In the genomic region with DNA sequence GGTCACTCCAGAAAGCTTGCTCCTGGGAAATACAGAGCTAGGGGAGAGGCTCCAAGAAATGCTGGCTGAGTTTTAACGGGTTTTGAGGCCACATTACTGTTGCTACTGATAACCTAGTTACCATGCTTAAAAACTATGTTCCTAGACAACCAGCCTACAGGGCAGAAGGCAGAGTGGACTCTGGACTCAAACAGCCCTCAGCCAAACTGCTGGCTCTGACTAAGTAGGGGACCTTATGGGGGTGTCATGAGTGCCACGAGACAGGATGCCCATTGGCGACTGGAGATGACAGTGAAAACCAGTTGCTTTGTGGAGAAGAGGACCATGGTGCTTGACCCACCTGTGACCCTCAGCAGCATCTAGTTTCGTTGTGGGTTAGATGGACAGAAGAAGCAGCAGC, we compare ENCODE assay signal across 26 mouse cellular contexts.
DNase-seq lines count a peak whose midpoint lies in the region; ATAC-seq and TF ChIP-seq lines count a peak whose summit lies in the region.
"Had no signal": no experiment of that assay in that cellular context is flagged by ENCODE, and none has a peak within 500 bp of the region (broad histone marks: within the 10 kb centered on the region; RNA-seq: fewer than 3 reads in every experiment).

No protein-coding gene starts in this region.

- H3K4me1 ChIP-seq in kidney, embryonic 15.5 days: no peaks in the 10 kb centered on the region
- H3K4me1 ChIP-seq in liver, postnatal 0 days (ENCODE audit: insufficient read depth): no peaks in the 10 kb centered on the region
- H3K4me1 ChIP-seq in liver, embryonic 11.5 days (replicated peaks; ENCODE audit: control insufficient read depth, insufficient read depth, low read length): no peaks in the 10 kb centered on the region
- no peaks in the 10 kb centered on the region for H3K4me1 ChIP-seq in heart, embryonic 11.5 days (ENCODE audit: control insufficient read depth, insufficient read depth, low read length)
- H3K4me1 ChIP-seq: embryonic facial prominence, embryonic 13.5 days; forebrain, embryonic 15.5 days; heart, embryonic 12.5 days; hindbrain, embryonic 13.5 days; stomach, embryonic 15.5 days had no signal

- H3K9me3 ChIP-seq in kidney, embryonic 15.5 days (replicated peaks): no peaks in the 10 kb centered on the region
- H3K9me3 ChIP-seq in liver, postnatal 0 days (ENCODE audit: low read length): no peaks in the 10 kb centered on the region
- no peaks in the 10 kb centered on the region for H3K9me3 ChIP-seq in liver, embryonic 11.5 days (ENCODE audit: control insufficient read depth, low read length)
- H3K9me3 ChIP-seq in heart, embryonic 11.5 days (replicated peaks; ENCODE audit: control insufficient read depth, low read length): no peaks in the 10 kb centered on the region
- H3K9me3 ChIP-seq: embryonic facial prominence, embryonic 13.5 days; forebrain, embryonic 10.5 days; forebrain, embryonic 15.5 days; heart, embryonic 12.5 days; hindbrain, embryonic 13.5 days; midbrain, embryonic 13.5 days; stomach, embryonic 15.5 days had no signal

- H3K27ac ChIP-seq in kidney, embryonic 15.5 days: no peak overlapping the region
- no peak overlapping the region for H3K27ac ChIP-seq in liver, postnatal 0 days (ENCODE audit: low read depth)
- no peak overlapping the region for H3K27ac ChIP-seq in liver, embryonic 11.5 days (ENCODE audit: low read depth, low read length)
- no peak overlapping the region for H3K27ac ChIP-seq in heart, embryonic 11.5 days (ENCODE audit: low read depth, low read length)
- H3K27ac ChIP-seq: embryonic facial prominence, embryonic 13.5 days; forebrain, embryonic 10.5 days; forebrain, embryonic 15.5 days; hindbrain, embryonic 13.5 days; macrophage; midbrain, embryonic 13.5 days; stomach, embryonic 15.5 days had no signal

- peak; percentile 27 for DNase-seq in kidney, adult 11 months
- peak; percentile 14 for DNase-seq in liver, postnatal 0 days
- DNase-seq in liver, embryonic 11.5 days (ENCODE audit: low spot score): no peak
- peak; percentile 43 for DNase-seq in kidney, postnatal 14 days
- no peak for DNase-seq in lung, postnatal 25 days (ENCODE audit: low spot score)
- DNase-seq: cerebellum, adult 11-12 months; cerebellum, adult 9-11 months; gastrocnemius, postnatal 25 days; heart, postnatal 4 days; left cerebral cortex, postnatal 4 days; lung, adult 18-20 months; retina, postnatal 1 day; right cerebral cortex, postnatal 25 days; thymus, postnatal 14 days had no signal

- H3K36me3 ChIP-seq in kidney, embryonic 15.5 days: no peaks in the 10 kb centered on the region
- no peaks in the 10 kb centered on the region for H3K36me3 ChIP-seq in liver, postnatal 0 days (replicated peaks; ENCODE audit: insufficient read depth, low read length)
- no peaks in the 10 kb centered on the region for H3K36me3 ChIP-seq in liver, embryonic 11.5 days (ENCODE audit: control insufficient read depth, insufficient read depth, low read length)
- no peaks in the 10 kb centered on the region for H3K36me3 ChIP-seq in heart, embryonic 11.5 days (ENCODE audit: control insufficient read depth, insufficient read depth, low read length)
- H3K36me3 ChIP-seq: embryonic facial prominence, embryonic 13.5 days; forebrain, embryonic 10.5 days; forebrain, embryonic 15.5 days; heart, embryonic 12.5 days; hindbrain, embryonic 13.5 days; midbrain, embryonic 13.5 days; stomach, embryonic 15.5 days had no signal

- TF ChIP-seq EP300 in liver, postnatal 0 days (IDR thresholded peaks at IDR 0.05; ENCODE audit: low read depth): no peak

- WGBS in kidney, embryonic 15.5 days: 73% methylated on average over 4 of the region's 4 CpGs
- 45% methylated on average over 4 of the region's 4 CpGs for WGBS in liver, postnatal 0 days (ENCODE audit: insufficient replicate concordance)
- WGBS in liver, embryonic 11.5 days: 68% methylated on average over 4 of the region's 4 CpGs
- 62% methylated on average over 4 of the region's 4 CpGs for WGBS in heart, embryonic 11.5 days (ENCODE audit: insufficient replicate concordance)

- no peaks in the 10 kb centered on the region for H3K27me3 ChIP-seq in kidney, embryonic 15.5 days
- no peaks in the 10 kb centered on the region for H3K27me3 ChIP-seq in liver, postnatal 0 days (ENCODE audit: insufficient read depth, low read length)
- no peaks in the 10 kb centered on the region for H3K27me3 ChIP-seq in liver, embryonic 11.5 days (replicated peaks; ENCODE audit: control insufficient read depth, insufficient read depth, low read length)
- no peaks in the 10 kb centered on the region for H3K27me3 ChIP-seq in heart, embryonic 11.5 days (ENCODE audit: control insufficient read depth, insufficient read depth, low read length)
- H3K27me3 ChIP-seq: embryonic facial prominence, embryonic 13.5 days; forebrain, embryonic 15.5 days; heart, embryonic 12.5 days; hindbrain, embryonic 13.5 days; midbrain, embryonic 13.5 days; stomach, embryonic 15.5 days had no signal

- no peak overlapping the region for H3K4me2 ChIP-seq in kidney, embryonic 15.5 days
- H3K4me2 ChIP-seq in liver, postnatal 0 days (ENCODE audit: low read depth, low read length): no peak overlapping the region
- no peak overlapping the region for H3K4me2 ChIP-seq in liver, embryonic 11.5 days
- H3K4me2 ChIP-seq in heart, embryonic 11.5 days: no peak overlapping the region
- H3K4me2 ChIP-seq: embryonic facial prominence, embryonic 13.5 days; forebrain, embryonic 15.5 days; heart, embryonic 12.5 days; hindbrain, embryonic 13.5 days; midbrain, embryonic 13.5 days; stomach, embryonic 15.5 days had no signal

- ATAC-seq in kidney, embryonic 15.5 days (replicated peaks; ENCODE audit: low FRiP score): no peak
- ATAC-seq in liver, postnatal 0 days: peak; percentile 50; the same call in 1 of the 2 replicates
- no peak; the same call in 1 of the 2 replicates for ATAC-seq in liver, embryonic 11.5 days (replicated peaks; ENCODE audit: low FRiP score)
- ATAC-seq in heart, embryonic 11.5 days (replicated peaks; ENCODE audit: insufficient number of reproducible peaks, low FRiP score, low TSS enrichment): no peak
- ATAC-seq: CD4-positive, CD25-positive, alpha-beta regulatory T cell, adult 4 months; forebrain, embryonic 15.5 days; lung, postnatal 0 days; midbrain, embryonic 13.5 days had no signal

- TF ChIP-seq CTCF in liver, postnatal 0 days (IDR thresholded peaks at IDR 0.05; ENCODE audit: low read depth): no peak

- H3K4me3 ChIP-seq in kidney, embryonic 15.5 days (replicated peaks): no peak overlapping the region
- no peak overlapping the region for H3K4me3 ChIP-seq in liver, postnatal 0 days (ENCODE audit: low read depth, low read length)
- H3K4me3 ChIP-seq in liver, embryonic 11.5 days (ENCODE audit: low read depth, low read length): no peak overlapping the region
- no peak overlapping the region for H3K4me3 ChIP-seq in heart, embryonic 11.5 days (ENCODE audit: low read depth, low read length)
- H3K4me3 ChIP-seq: embryonic facial prominence, embryonic 13.5 days; forebrain, embryonic 10.5 days; forebrain, embryonic 15.5 days; heart, embryonic 12.5 days; hindbrain, embryonic 13.5 days; midbrain, embryonic 13.5 days; stomach, embryonic 15.5 days had no signal

- H3K9ac ChIP-seq in kidney, embryonic 15.5 days: no peak overlapping the region
- H3K9ac ChIP-seq in liver, postnatal 0 days (replicated peaks): no peak overlapping the region
- H3K9ac ChIP-seq in liver, embryonic 11.5 days (ENCODE audit: low read depth, low read length): no peak overlapping the region
- H3K9ac ChIP-seq in heart, embryonic 11.5 days (ENCODE audit: low read depth, low read length): no peak overlapping the region
- H3K9ac ChIP-seq: embryonic facial prominence, embryonic 13.5 days; forebrain, embryonic 15.5 days; heart, embryonic 12.5 days; hindbrain, embryonic 13.5 days; midbrain, embryonic 13.5 days; stomach, embryonic 15.5 days had no signal

Comparison
In these comparisons a context has a peak if more than half of its experiments do, and no peak if none do; other contexts are left out.
1. DNase-seq: peak in kidney, adult 11 months (single experiment), liver, postnatal 0 days (single experiment) and kidney, postnatal 14 days (single experiment); none in liver, embryonic 11.5 days (single experiment) and lung, postnatal 25 days (single experiment).